Mouse (Mus musculus): Measurements from ENCODE around the gene Sel1l. TPM values are rescaled to one million over a fixed set of nuclear protein-coding genes. Genes with fewer than 3 reads are reported as not detected.

Gene Sel1l
- total RNA-seq, 4 experiments from 2014 or later: 41.4 to 45.8 (median 42.8) TPM

- peak; percentile 75 to 84 for DNase-seq (ENCODE audit: low spot score in 2 of 2)
Observed at GRCm38 (mm10) chr12:91779004-91779365, 70.0 kb downstream of the Sel1l start.

- DNase-seq (ENCODE audit: low spot score in 2 of 2): peak; percentile 40 to 66
Observed at GRCm38 (mm10) chr12:91778211-91779003, 70.5 kb downstream of the Sel1l start.

GRCm38 (mm10) chr12:91776342-91776741, 72.6 kb downstream of the Sel1l start:
- DNase-seq (ENCODE audit: low spot score in 2 of 2): no peak

- peak; percentile 59 to 67 for DNase-seq (ENCODE audit: low spot score in 2 of 2)
Observed at GRCm38 (mm10) chr12:91774811-91775284, 74.1 kb downstream of the Sel1l start.

- DNase-seq (ENCODE audit: low spot score in 2 of 2): peak in 1 of 2 experiments; percentile 57
Observed at GRCm38 (mm10) chr12:91768871-91769270, 80.1 kb downstream of the Sel1l start.

GRCm38 (mm10) chr12:91768176-91768575, 80.8 kb downstream of the Sel1l start:
- no peak for DNase-seq (ENCODE audit: low spot score in 2 of 2)

- peak; percentile 52 to 63 for DNase-seq (ENCODE audit: low spot score in 2 of 2)
Observed at GRCm38 (mm10) chr12:91766338-91767107, 82.4 kb downstream of the Sel1l start.

- DNase-seq (ENCODE audit: low spot score in 2 of 2): no peak
Observed at GRCm38 (mm10) chr12:91765504-91765903, 83.5 kb downstream of the Sel1l start.

GRCm38 (mm10) chr12:91765054-91765453, 83.9 kb downstream of the Sel1l start:
- DNase-seq (ENCODE audit: low spot score in 2 of 2): no peak

- DNase-seq (ENCODE audit: low spot score in 2 of 2): no peak
Observed at GRCm38 (mm10) chr12:91764471-91764870, 84.5 kb downstream of the Sel1l start.

- DNase-seq (ENCODE audit: low spot score in 2 of 2): no peak
Observed at GRCm38 (mm10) chr12:91759836-91760235, 89.1 kb downstream of the Sel1l start.

GRCm38 (mm10) chr12:91757854-91758562, 90.9 kb downstream of the Sel1l start:
- DNase-seq (ENCODE audit: low spot score in 2 of 2): no peak

GRCm38 (mm10) chr12:91756562-91757166, 92.3 kb downstream of the Sel1l start:
- no peak for DNase-seq (ENCODE audit: low spot score in 2 of 2)

Small RNA genes lying within 50 kb of the gene (microRNA-seq; reads per million reads assigned to microRNA genes)
- not detected for gene Gm22015

Other genes starting within 250 kb of the Sel1l start
- 10 to 100 TPM; 51.5 to 79.1 (median 69.6) TPM for gene Ston2, start 60.8 kb downstream of the Sel1l start, total RNA-seq (2022)

Data from gastrocnemius, adult 8-10 months (tissue).